Comparison of ENCODE assay signal across 15 mouse cellular contexts in genomic region chr9:64051241-64051640, GRCm38 (mm10). TPM values are rescaled to one million over a fixed set of nuclear protein-coding genes. Genes with fewer than 3 reads are reported as not detected.
DNase-seq lines count a peak whose midpoint lies in the region; ATAC-seq and TF ChIP-seq lines count a peak whose summit lies in the region.
"Had no signal": no experiment of that assay in that cellular context is flagged by ENCODE, and none has a peak within 500 bp of the region (broad histone marks: within the 10 kb centered on the region; RNA-seq: fewer than 3 reads in every experiment).

No protein-coding gene starts in this region.

- TF ChIP-seq EP300 in MEL (IDR thresholded peaks at IDR 0.05; ENCODE audit: low read depth in 1 of 2, low read length in 2 of 2), result no peak; a peak in 1 of 4 replicates
- TF ChIP-seq EP300 in liver, embryonic 14.5 days (IDR thresholded peaks at IDR 0.05; ENCODE audit: low read depth), result peak; percentile 87

- no peaks in the 10 kb centered on the region for H3K9me3 ChIP-seq in heart, embryonic 15.5 days (replicated peaks)
- H3K9me3 ChIP-seq in MEL (replicated peaks; ENCODE audit: insufficient read depth, low read length), result no peaks in the 10 kb centered on the region
- no peaks in the 10 kb centered on the region for H3K9me3 ChIP-seq in embryonic facial prominence, embryonic 10.5 days
- H3K9me3 ChIP-seq in liver, embryonic 14.5 days (ENCODE audit: control insufficient read depth, low read length), result no peaks in the 10 kb centered on the region
- H3K9me3 ChIP-seq: G1E had no signal

- no peak for DNase-seq in heart, postnatal 10 days
- no peak for DNase-seq in MEL (ENCODE audit: low read depth, low spot score)
- no peak for DNase-seq in embryonic facial prominence, embryonic 10.5 days (ENCODE audit: low spot score)
- peak; percentile 61 to 70 (median 69) for DNase-seq in liver, embryonic 14.5 days (ENCODE audit: low read depth in 3 of 3, low spot score in 3 of 3)
- DNase-seq in retina, postnatal 1 day, result no peak
- no peak for DNase-seq in kidney, postnatal 25 days
- DNase-seq: cerebellum, postnatal 25 days; kidney, adult 11 months; kidney, postnatal 4 days; lung, adult 2 months; thymus, adult 18-20 months had no signal

- WGBS in heart, embryonic 15.5 days, result 83% methylated on average over 2 of the region's 2 CpGs
- 86% methylated on average over 2 of the region's 2 CpGs for WGBS in embryonic facial prominence, embryonic 10.5 days
- 20% methylated on average over 2 of the region's 2 CpGs for WGBS in liver, embryonic 14.5 days (ENCODE audit: insufficient replicate concordance)

- H3K79me2 ChIP-seq in MEL (ENCODE audit: control insufficient read depth, insufficient read depth, low read length, poor library complexity), result no peaks in the 10 kb centered on the region

- H3K4me2 ChIP-seq in heart, embryonic 15.5 days, result no peak overlapping the region
- peak overlapping the region; percentile 80 for H3K4me2 ChIP-seq in liver, embryonic 14.5 days (ENCODE audit: low read depth)
- H3K4me2 ChIP-seq: hindbrain, embryonic 14.5 days had no signal

- H3K27ac ChIP-seq in heart, embryonic 15.5 days, result peak overlapping the region; percentile 76
- H3K27ac ChIP-seq in MEL (ENCODE audit: control insufficient read depth, low read depth, low read length), result no peak overlapping the region
- peak overlapping the region; percentile 78; the same call in 1 of the 2 replicates for H3K27ac ChIP-seq in embryonic facial prominence, embryonic 10.5 days (replicated peaks)
- H3K27ac ChIP-seq in liver, embryonic 14.5 days, result peak overlapping the region; percentile 98
- H3K27ac ChIP-seq: hindbrain, embryonic 14.5 days; macrophage had no signal

- peaks cover 45% of the 10 kb centered on the region for H3K4me1 ChIP-seq in heart, embryonic 15.5 days (replicated peaks)
- H3K4me1 ChIP-seq in MEL (ENCODE audit: control insufficient read depth in 1 of 2, insufficient read depth in 2 of 2, low read length in 2 of 2), result peaks cover 3 to 14% of the 10 kb centered on the region in 2 experiments; a peak in 2 of 4 replicates
- H3K4me1 ChIP-seq in embryonic facial prominence, embryonic 10.5 days, result peaks cover 51% of the 10 kb centered on the region
- peaks cover 52 to 70% of the 10 kb centered on the region in 2 experiments for H3K4me1 ChIP-seq in liver, embryonic 14.5 days (replicated peaks; ENCODE audit: control insufficient read depth in 2 of 2, insufficient read depth in 2 of 2, low read length in 1 of 2)

- H3K36me3 ChIP-seq in heart, embryonic 15.5 days, result no peaks in the 10 kb centered on the region
- H3K36me3 ChIP-seq in MEL (ENCODE audit: control insufficient read depth in 1 of 2, insufficient read depth in 2 of 2, low read length in 2 of 2), result peaks cover 0 to 8% of the 10 kb centered on the region in 2 experiments; a peak in 2 of 4 replicates
- H3K36me3 ChIP-seq in embryonic facial prominence, embryonic 10.5 days (replicated peaks), result no peaks in the 10 kb centered on the region
- H3K36me3 ChIP-seq in liver, embryonic 14.5 days (replicated peaks; ENCODE audit: control insufficient read depth, insufficient read depth, low read depth), result no peaks in the 10 kb centered on the region
- H3K36me3 ChIP-seq: G1E had no signal

- H3K4me3 ChIP-seq in heart, embryonic 15.5 days, result no peak overlapping the region
- no peak overlapping the region for H3K4me3 ChIP-seq in MEL (ENCODE audit: control insufficient read depth in 1 of 2, insufficient read depth in 1 of 2, low read depth in 2 of 2, low read length in 2 of 2)
- no peak overlapping the region for H3K4me3 ChIP-seq in embryonic facial prominence, embryonic 10.5 days
- H3K4me3 ChIP-seq in liver, embryonic 14.5 days (ENCODE audit: insufficient read depth in 1 of 2, low read depth in 2 of 2, low read length in 2 of 2), result no peak overlapping the region

- no peak for TF ChIP-seq CTCF in MEL (IDR thresholded peaks at IDR 0.05 in 2 of 3, conservative IDR thresholded peaks at IDR 0.05 in 1 of 3; ENCODE audit: control insufficient read depth in 1 of 3, insufficient read depth in 1 of 3, low read depth in 2 of 3, low read length in 3 of 3, poor library complexity in 1 of 3, severe bottlenecking in 1 of 3)
- no peak for TF ChIP-seq CTCF in liver, embryonic 14.5 days (IDR thresholded peaks at IDR 0.05; ENCODE audit: low read depth)

- TF ChIP-seq RAD21 in MEL (IDR thresholded peaks at IDR 0.05; ENCODE audit: low read depth, low read length), result no peak

- no peak for ATAC-seq in heart, embryonic 15.5 days (replicated peaks; ENCODE audit: insufficient number of reproducible peaks, insufficient read depth, low FRiP score, low read depth)
- ATAC-seq in liver, embryonic 14.5 days (ENCODE audit: insufficient read depth), result peak; percentile 40

- H3K9ac ChIP-seq in heart, embryonic 15.5 days, result no peak overlapping the region
- H3K9ac ChIP-seq in MEL (ENCODE audit: control insufficient read depth, low read depth, low read length, poor library complexity, severe bottlenecking), result no peak overlapping the region
- H3K9ac ChIP-seq in liver, embryonic 14.5 days (replicated peaks), result peak overlapping the region; percentile 62
- H3K9ac ChIP-seq: hindbrain, embryonic 14.5 days had no signal

- H3K27me3 ChIP-seq in heart, embryonic 15.5 days, result no peaks in the 10 kb centered on the region
- peaks cover 0 to 1% of the 10 kb centered on the region in 2 experiments; a peak in 2 of 4 replicates for H3K27me3 ChIP-seq in MEL (ENCODE audit: control insufficient read depth in 1 of 2, insufficient read depth in 2 of 2, low read length in 2 of 2)
- peaks cover 14% of the 10 kb centered on the region; the same call in 1 of the 2 replicates for H3K27me3 ChIP-seq in embryonic facial prominence, embryonic 10.5 days (replicated peaks; ENCODE audit: low read depth, poor library complexity, severe bottlenecking)
- H3K27me3 ChIP-seq in liver, embryonic 14.5 days (ENCODE audit: control insufficient read depth, insufficient read depth, low read length), result no peaks in the 10 kb centered on the region

- intact Hi-C loops in heart, postnatal 10 days (cut with DNase I), result loop anchor here (2.0 kb wide), 1 partner anchor 26 kb away; no protein-coding TSS in a partner anchor

- TF ChIP-seq POLR2A in MEL (IDR thresholded peaks at IDR 0.05; ENCODE audit: control insufficient read depth in 1 of 2, insufficient read depth in 1 of 2, low read depth in 1 of 2, low read length in 2 of 2, poor library complexity in 1 of 2), result no peak

TF ChIP-seq in MEL, 35 proteins besides CTCF, POLR2A, EP300 and RAD21:
- no peak for TF ChIP-seq RCOR1 (IDR thresholded peaks at IDR 0.05; ENCODE audit: low read depth, low read length)
- no peak for TF ChIP-seq MEF2A (IDR thresholded peaks at IDR 0.05; ENCODE audit: extremely low read depth, insufficient replicate concordance, low read depth, low read length, poor library complexity, severe bottlenecking)
- no peak for TF ChIP-seq BHLHE40 (IDR thresholded peaks at IDR 0.05; ENCODE audit: borderline replicate concordance, low read depth, low read length)
- TF ChIP-seq ZNF384 (IDR thresholded peaks at IDR 0.05; ENCODE audit: low read depth, low read length), result no peak
- TF ChIP-seq TAL1 (IDR thresholded peaks at IDR 0.05; ENCODE audit: low read length), result peak; percentile 46

RNA-seq across cellular contexts. Expression of gene Smad6, which starts 29.4 kb away (rescaled TPM):
- polyA plus RNA-seq in heart, embryonic 15.5 days (2015; fragmentation: Nextera tagmentation; extraction: Ambion mirVana), result 16.4 and 19.8 TPM in 2 replicates
- total RNA-seq in heart, postnatal 10 days (2021), result 10 to 100 TPM; 16.1 to 19.4 TPM
- total RNA-seq in MEL (2012; rRNA removed), result 2.1 and 2.2 TPM in 2 replicates
- 1 to 10 TPM in 1 of 2 experiments, not detected in 1; 3.9 TPM for polyA plus RNA-seq in MEL (2012; ENCODE audit: insufficient read depth in 1 of 2, insufficient read length in 2 of 2, low read depth in 1 of 2, low replicate concordance in 2 of 2, missing spikeins in 1 of 2)
- polyA plus RNA-seq in embryonic facial prominence, embryonic 10.5 days (2016; fragmentation: Nextera tagmentation; extraction: Ambion mirVana), result 7.2 and 7.3 TPM in 2 replicates
- 3.9 and 5.2 TPM in 2 replicates for polyA plus RNA-seq in liver, embryonic 14.5 days (2012; rRNA removed)
- 1.8 and 2.1 TPM in 2 replicates for polyA plus RNA-seq in liver, embryonic 14.5 days (2014; fragmentation: Nextera tagmentation; extraction: Ambion mirVana)

Comparison
In these comparisons a context has a peak if more than half of its experiments do, and no peak if none do; other contexts are left out.
1. DNase-seq: peak in liver, embryonic 14.5 days (3 of 3); none in heart, postnatal 10 days (0 of 2), MEL (single experiment), embryonic facial prominence, embryonic 10.5 days (single experiment), retina, postnatal 1 day (single experiment) and kidney, postnatal 25 days (0 of 2).